Mouse (Mus musculus) layer of hippocampus, adult 18-20 months (tissue): ENCODE data around the gene Trip12. TPM values are rescaled to one million over a fixed set of nuclear protein-coding genes. Genes with fewer than 3 reads are reported as not detected.

ENCODE experiments used
- DNase-seq, 2 experiments: peaks; one replicate each; pipeline ENCODE4 v3.0.0; 2022; ENCODE audit warnings: low spot score in 2 of 2
- total RNA-seq, 2 experiments: library from RNA; stranded (reverse); gene quantifications; 2 replicates each; pipeline ENCODE4 v1.2.3; 2021

Gene Trip12
- total RNA-seq, 2 experiments from 2014 or later: 182 to 199 TPM

GRCm38 (mm10) chr1:84860360-84861254 is 20.3 kb upstream of the Trip12 start:
- no peak for DNase-seq

- no peak for DNase-seq
Observed at GRCm38 (mm10) chr1:84859597-84859996, 19.3 kb upstream of the Trip12 start.

- DNase-seq: peak; percentile 6 to 23
Observed at GRCm38 (mm10) chr1:84855756-84856155, 15.4 kb upstream of the Trip12 start.

GRCm38 (mm10) chr1:84854966-84855365 is 14.7 kb upstream of the Trip12 start:
- no peak for DNase-seq

GRCm38 (mm10) chr1:84853721-84854120 is 13.4 kb upstream of the Trip12 start:
- no peak for DNase-seq

- no peak for DNase-seq
Observed at GRCm38 (mm10) chr1:84851512-84852235, 11.4 kb upstream of the Trip12 start.

GRCm38 (mm10) chr1:84850471-84850870 is 10.2 kb upstream of the Trip12 start:
- DNase-seq: no peak

GRCm38 (mm10) chr1:84849804-84850203 is 9.5 kb upstream of the Trip12 start:
- no peak for DNase-seq

GRCm38 (mm10) chr1:84848801-84849455 is 8.6 kb upstream of the Trip12 start:
- DNase-seq: no peak

- no peak for DNase-seq
Observed at GRCm38 (mm10) chr1:84848335-84848734, 8.0 kb upstream of the Trip12 start.

- DNase-seq: no peak
Observed at GRCm38 (mm10) chr1:84847698-84848097, 7.4 kb upstream of the Trip12 start.

- DNase-seq: no peak
Observed at GRCm38 (mm10) chr1:84843366-84843765, 3.0 kb upstream of the Trip12 start.

GRCm38 (mm10) chr1:84841061-84841460 is 745 bp upstream of the Trip12 start:
- no peak for DNase-seq

- DNase-seq: peak; percentile 87 to 92
Observed at GRCm38 (mm10) chr1:84839309-84840017, 853 bp downstream of the Trip12 start, which contains the start of gene Fbxo36. Gene Fbxo36 (plus strand): TSS chr1:84839841.

- peak; percentile 44 to 67 for DNase-seq
Observed at GRCm38 (mm10) chr1:84838621-84839151, 1.6 kb downstream of the Trip12 start.

GRCm38 (mm10) chr1:84838156-84838555 is 2.2 kb downstream of the Trip12 start:
- DNase-seq: peak in 1 of 2 experiments; percentile 7

- DNase-seq: no peak
Observed at GRCm38 (mm10) chr1:84837523-84838145, 2.7 kb downstream of the Trip12 start.

GRCm38 (mm10) chr1:84825091-84825490 is 15.2 kb downstream of the Trip12 start:
- DNase-seq: no peak

GRCm38 (mm10) chr1:84817596-84817995 is 22.7 kb downstream of the Trip12 start:
- DNase-seq: no peak

GRCm38 (mm10) chr1:84803788-84804187 is 36.5 kb downstream of the Trip12 start:
- DNase-seq: no peak
